Mouse (Mus musculus) neural tube, embryonic 13.5 days (tissue): ENCODE results near the gene Ceacam1. TPM values are rescaled to one million over a fixed set of nuclear protein-coding genes. Genes with fewer than 3 reads are reported as not detected.
"Not testable (repeated sequence)": the region's sequence is repeated elsewhere in the genome, so short reads cannot be mapped to it uniquely, and the experiment has no call there.

Experiments used
- ATAC-seq: fragments of 200-750 bp; cut with Nextera tagmentation; 2 replicates; pipeline ENCODE4 v1.8.0; 2017; ENCODE audit warnings: low read depth, mild to moderate bottlenecking, moderate TSS enrichment, moderate library complexity
- H3K27ac ChIP-seq: fragments of 300-500 bp; sonication (generic); replicated peaks from 2 replicates; pipeline ENCODE4 v1.5.1; 2015; ENCODE audit warnings: moderate library complexity, mild to moderate bottlenecking, inconsistent platforms
- H3K27me3 ChIP-seq: fragments of 300-500 bp; sonication (generic); 2 replicates; pipeline ENCODE4 v1.6.1; 2015; ENCODE audit warnings: mild to moderate bottlenecking, inconsistent platforms
- H3K36me3 ChIP-seq: fragments of 300-500 bp; sonication (generic); 2 replicates; pipeline ENCODE4 v1.6.1; 2015; ENCODE audit warnings: mild to moderate bottlenecking, inconsistent platforms
- H3K4me1 ChIP-seq: fragments of 300-500 bp; sonication (generic); replicated peaks from 2 replicates; pipeline ENCODE4 v1.6.1; 2015; ENCODE audit warnings: inconsistent platforms
- H3K4me2 ChIP-seq: fragments of 300-500 bp; sonication (generic); 2 replicates; pipeline ENCODE4 v1.6.1; 2015; ENCODE audit warnings: inconsistent platforms, mild to moderate bottlenecking, moderate library complexity
- H3K4me3 ChIP-seq: fragments of 300-500 bp; sonication (generic); 2 replicates; pipeline ENCODE4 v1.5.1; 2015; ENCODE audit warnings: mild to moderate bottlenecking, inconsistent platforms
- H3K9ac ChIP-seq: fragments of 300-500 bp; sonication (generic); 2 replicates; pipeline ENCODE4 v1.6.1; 2015; ENCODE audit warnings: moderate library complexity, mild to moderate bottlenecking, inconsistent platforms
- H3K9me3 ChIP-seq: fragments of 300-500 bp; sonication (generic); 2 replicates; pipeline ENCODE4 v1.6.1; 2016; ENCODE audit warnings: inconsistent platforms
- WGBS: fragments of 180-500 bp; shearing (Covaris S2); methylation state at CpG from one replicate; pipeline ENCODE4 v1.1.7; 2015; 5-methylcytosine and 5-hydroxymethylcytosine counted together
- polyA plus RNA-seq: library from polyadenylated mRNA; unstranded; fragments of >200 nt; fragmentation: Nextera tagmentation; extraction: Ambion mirVana; gene quantifications from 2 replicates; pipeline ENCODE4 v1.2.1, GENCODE M21; 2015

Ceacam1 gene
- polyA plus RNA-seq, 1 experiment from 2014 or later: 1.5 TPM

GRCm38 (mm10) chr7:25477752-25478093, 320 bp upstream of the Ceacam1 start:
- H3K4me1 ChIP-seq, H3K4me2 ChIP-seq, H3K9ac ChIP-seq, H3K27me3 ChIP-seq, ATAC-seq, H3K4me3 ChIP-seq, H3K9me3 ChIP-seq, H3K27ac ChIP-seq, H3K36me3 ChIP-seq: not testable (repeated sequence)
- WGBS: 56% methylated on average over 2 of the region's 2 CpGs

- not testable (repeated sequence) for H3K27ac ChIP-seq, H3K4me1 ChIP-seq, H3K9me3 ChIP-seq, H3K4me2 ChIP-seq, H3K36me3 ChIP-seq, H3K4me3 ChIP-seq, H3K27me3 ChIP-seq, H3K9ac ChIP-seq, ATAC-seq
- WGBS: 77% methylated on average over 6 of the region's 6 CpGs
Measured at GRCm38 (mm10) chr7:25471821-25472220, 5.6 kb downstream of the Ceacam1 start.

GRCm38 (mm10) chr7:25465586-25465985, 11.8 kb downstream of the Ceacam1 start:
- H3K27ac ChIP-seq, H3K9me3 ChIP-seq, H3K4me2 ChIP-seq, H3K4me1 ChIP-seq, H3K9ac ChIP-seq, ATAC-seq, H3K27me3 ChIP-seq, H3K36me3 ChIP-seq, H3K4me3 ChIP-seq: not testable (repeated sequence)
- WGBS: 78% methylated on average over 3 of the region's 3 CpGs

- WGBS: 71% methylated on average over 1 of the region's 1 CpGs
- Histone ChIP-seq H3K4me3 (no peak overlapping the region), H3K9ac (no peak overlapping the region), H3K4me2 (no peak overlapping the region), H3K9me3 (no peaks in the 10 kb centered on the region), H3K27me3 (no peaks in the 10 kb centered on the region), H3K27ac (no peak overlapping the region), H3K4me1 (no peaks in the 10 kb centered on the region), H3K36me3 (no peaks in the 10 kb centered on the region)
- no peak for ATAC-seq
Measured at GRCm38 (mm10) chr7:25465010-25465409, 12.4 kb downstream of the Ceacam1 start.

GRCm38 (mm10) chr7:25462033-25462337, 15.4 kb downstream of the Ceacam1 start:
- H3K9ac ChIP-seq, H3K36me3 ChIP-seq, H3K4me2 ChIP-seq, H3K27me3 ChIP-seq, H3K27ac ChIP-seq, H3K4me3 ChIP-seq, H3K4me1 ChIP-seq, H3K9me3 ChIP-seq: not testable (repeated sequence)
- no CpG with 5 or more reads among the region's 1 CpGs for WGBS
- peak; percentile 53; the same call in 1 of the 2 replicates for ATAC-seq

GRCm38 (mm10) chr7:25461336-25462032, 15.9 kb downstream of the Ceacam1 start:
- ATAC-seq: peak; percentile 84
- not testable (repeated sequence) for H3K9ac ChIP-seq, H3K27me3 ChIP-seq, H3K4me3 ChIP-seq, H3K4me1 ChIP-seq, H3K36me3 ChIP-seq, H3K9me3 ChIP-seq, H3K4me2 ChIP-seq, H3K27ac ChIP-seq
- 56% methylated on average over 4 of the region's 5 CpGs for WGBS

- Histone ChIP-seq H3K4me3 (no peak overlapping the region), H3K27ac (no peak overlapping the region), H3K36me3 (no peaks in the 10 kb centered on the region), H3K27me3 (no peaks in the 10 kb centered on the region), H3K4me2 (no peak overlapping the region), H3K9ac (no peak overlapping the region), H3K4me1 (no peaks in the 10 kb centered on the region), H3K9me3 (no peaks in the 10 kb centered on the region)
- ATAC-seq: no peak
- 88% methylated on average over 3 of the region's 3 CpGs for WGBS
Measured at GRCm38 (mm10) chr7:25452103-25452502, 25.3 kb downstream of the Ceacam1 start.

- Histone ChIP-seq H3K9ac (no peak overlapping the region), H3K4me2 (no peak overlapping the region), H3K4me3 (no peak overlapping the region), H3K36me3 (no peaks in the 10 kb centered on the region), H3K27me3 (no peaks in the 10 kb centered on the region), H3K27ac (no peak overlapping the region), H3K4me1 (no peaks in the 10 kb centered on the region), H3K9me3 (no peaks in the 10 kb centered on the region)
- no peak for ATAC-seq
- 49% methylated on average over 9 of the region's 9 CpGs for WGBS
Measured at GRCm38 (mm10) chr7:25449913-25450890, 27.2 kb downstream of the Ceacam1 start.

GRCm38 (mm10) chr7:25440816-25441153, 36.6 kb downstream of the Ceacam1 start:
- no peak overlapping the region for H3K4me2 ChIP-seq
- no peaks in the 10 kb centered on the region for H3K4me1 ChIP-seq
- no peak for ATAC-seq
- no peak overlapping the region for H3K4me3 ChIP-seq
- H3K9me3 ChIP-seq: no peaks in the 10 kb centered on the region
- H3K9ac ChIP-seq: no peak overlapping the region
- WGBS: 88% methylated on average over 6 of the region's 6 CpGs
- H3K27me3 ChIP-seq: no peaks in the 10 kb centered on the region
- no peaks in the 10 kb centered on the region for H3K36me3 ChIP-seq
- H3K27ac ChIP-seq: no peak overlapping the region

- Histone ChIP-seq H3K9me3 (no peaks in the 10 kb centered on the region), H3K27ac (no peak overlapping the region), H3K9ac (no peak overlapping the region), H3K27me3 (no peaks in the 10 kb centered on the region), H3K36me3 (no peaks in the 10 kb centered on the region), H3K4me1 (no peaks in the 10 kb centered on the region), H3K4me3 (no peak overlapping the region), H3K4me2 (no peak overlapping the region)
- no peak for ATAC-seq
- WGBS: 87% methylated on average over 9 of the region's 9 CpGs
Measured at GRCm38 (mm10) chr7:25439978-25440815, 37.2 kb downstream of the Ceacam1 start.

- H3K9ac ChIP-seq: no peak overlapping the region
- H3K4me3 ChIP-seq: no peak overlapping the region
- H3K4me1 ChIP-seq: no peaks in the 10 kb centered on the region; the same call in 1 of the 2 replicates
- 87% methylated on average over 8 of the region's 8 CpGs for WGBS
- no peak overlapping the region for H3K4me2 ChIP-seq
- no peaks in the 10 kb centered on the region for H3K36me3 ChIP-seq
- no peak overlapping the region for H3K27ac ChIP-seq
- H3K27me3 ChIP-seq: no peaks in the 10 kb centered on the region
- ATAC-seq: no peak
- H3K9me3 ChIP-seq: no peaks in the 10 kb centered on the region
Measured at GRCm38 (mm10) chr7:25439124-25439822, 38.1 kb downstream of the Ceacam1 start.

GRCm38 (mm10) chr7:25436704-25437103, 40.7 kb downstream of the Ceacam1 start:
- Histone ChIP-seq H3K9ac (no peak overlapping the region), H3K27me3 (no peaks in the 10 kb centered on the region), H3K4me2 (no peak overlapping the region), H3K4me3 (no peak overlapping the region), H3K36me3 (no peaks in the 10 kb centered on the region), H3K9me3 (no peaks in the 10 kb centered on the region), H3K27ac (no peak overlapping the region), H3K4me1 (peaks cover 12% of the 10 kb centered on the region)
- 86% methylated on average over 2 of the region's 2 CpGs for WGBS
- no peak for ATAC-seq
